Mouse (Mus musculus): ENCODE data around the gene Lrrc28. TPM values are rescaled to one million over a fixed set of nuclear protein-coding genes. Genes with fewer than 3 reads are reported as not detected.

Gene Lrrc28
- total and polyA plus RNA-seq, 2 experiments from 2014 or later = 25.8 to 61.4 TPM

GRCm38 (mm10) chr7:67486417-67486816, 158.7 kb downstream of the Lrrc28 start:
- no peak overlapping the region for H3K27ac ChIP-seq (ENCODE audit: low read depth, low read length)
- H3K36me3 ChIP-seq (ENCODE audit: insufficient read depth, low read length) = no peaks in the 10 kb centered on the region
- TF ChIP-seq CTCF (IDR thresholded peaks at IDR 0.05) = no peak
- no peaks in the 10 kb centered on the region for H3K9me3 ChIP-seq (ENCODE audit: low read length)
- no peak overlapping the region for H3K4me3 ChIP-seq (ENCODE audit: low read depth, low read length)
- 81% methylated on average over 5 of the region's 5 CpGs for WGBS
- H3K9ac ChIP-seq (replicated peaks; ENCODE audit: low read length, poor library complexity, severe bottlenecking) = no peak overlapping the region
- H3K4me1 ChIP-seq (ENCODE audit: insufficient read depth, low read length) = no peaks in the 10 kb centered on the region
- DNase-seq (ENCODE audit: low spot score) = no peak
- H3K27me3 ChIP-seq (ENCODE audit: insufficient read depth, low read length) = no peaks in the 10 kb centered on the region
- ATAC-seq (ENCODE audit: low FRiP score) = no peak
- no peak overlapping the region for H3K4me2 ChIP-seq (ENCODE audit: low read depth, low read length, poor library complexity, severe bottlenecking)

- Histone ChIP-seq H3K4me2 (ENCODE audit: low read depth, low read length, poor library complexity, severe bottlenecking) (no peak overlapping the region), H3K27ac (ENCODE audit: low read depth, low read length) (no peak overlapping the region), H3K4me3 (ENCODE audit: low read depth, low read length) (no peak overlapping the region), H3K36me3 (ENCODE audit: insufficient read depth, low read length) (no peaks in the 10 kb centered on the region), H3K4me1 (ENCODE audit: insufficient read depth, low read length) (no peaks in the 10 kb centered on the region), H3K9me3 (ENCODE audit: low read length) (no peaks in the 10 kb centered on the region), H3K9ac (replicated peaks; ENCODE audit: low read length, poor library complexity, severe bottlenecking) (no peak overlapping the region), H3K27me3 (ENCODE audit: insufficient read depth, low read length) (no peaks in the 10 kb centered on the region)
- 84% methylated on average over 4 of the region's 4 CpGs for WGBS
- no peak for ATAC-seq (ENCODE audit: low FRiP score)
- DNase-seq (ENCODE audit: low spot score) = no peak
- TF ChIP-seq CTCF (IDR thresholded peaks at IDR 0.05) = no peak
Observed at GRCm38 (mm10) chr7:67483698-67484097, 161.4 kb downstream of the Lrrc28 start.

GRCm38 (mm10) chr7:67479576-67480413, 165.3 kb downstream of the Lrrc28 start:
- H3K27me3 ChIP-seq (ENCODE audit: insufficient read depth, low read length) = no peaks in the 10 kb centered on the region
- ATAC-seq (ENCODE audit: low FRiP score) (no peak), DNase-seq (ENCODE audit: low spot score) (no peak)
- H3K9me3 ChIP-seq (ENCODE audit: low read length) = no peaks in the 10 kb centered on the region
- no peak overlapping the region for H3K4me2 ChIP-seq (ENCODE audit: low read depth, low read length, poor library complexity, severe bottlenecking)
- no peaks in the 10 kb centered on the region for H3K4me1 ChIP-seq (ENCODE audit: insufficient read depth, low read length)
- H3K27ac ChIP-seq (ENCODE audit: low read depth, low read length) = no peak overlapping the region
- 86% methylated on average over 17 of the region's 17 CpGs for WGBS
- TF ChIP-seq CTCF (IDR thresholded peaks at IDR 0.05) = no peak
- no peak overlapping the region for H3K4me3 ChIP-seq (ENCODE audit: low read depth, low read length)
- no peak overlapping the region for H3K9ac ChIP-seq (replicated peaks; ENCODE audit: low read length, poor library complexity, severe bottlenecking)
- H3K36me3 ChIP-seq (ENCODE audit: insufficient read depth, low read length) = no peaks in the 10 kb centered on the region

- Histone ChIP-seq H3K4me3 (ENCODE audit: low read depth, low read length) (no peak overlapping the region), H3K4me2 (ENCODE audit: low read depth, low read length, poor library complexity, severe bottlenecking) (no peak overlapping the region), H3K36me3 (ENCODE audit: insufficient read depth, low read length) (no peaks in the 10 kb centered on the region), H3K9ac (replicated peaks; ENCODE audit: low read length, poor library complexity, severe bottlenecking) (no peak overlapping the region), H3K9me3 (ENCODE audit: low read length) (no peaks in the 10 kb centered on the region), H3K27ac (ENCODE audit: low read depth, low read length) (no peak overlapping the region), H3K27me3 (ENCODE audit: insufficient read depth, low read length) (no peaks in the 10 kb centered on the region), H3K4me1 (ENCODE audit: insufficient read depth, low read length) (no peaks in the 10 kb centered on the region)
- no peak for DNase-seq (ENCODE audit: low spot score)
- no peak for ATAC-seq (ENCODE audit: low FRiP score)
- TF ChIP-seq CTCF (IDR thresholded peaks at IDR 0.05) = no peak
- WGBS = 76% methylated on average over 5 of the region's 5 CpGs
Observed at GRCm38 (mm10) chr7:67479168-67479567, 165.9 kb downstream of the Lrrc28 start.

- H3K27ac ChIP-seq (ENCODE audit: low read depth, low read length) = no peak overlapping the region; the same call in 1 of the 2 replicates
- WGBS = 39% methylated on average over 9 of the region's 10 CpGs
- peak; percentile 57 for DNase-seq (ENCODE audit: low spot score)
- no peak; the same call in 1 of the 2 replicates for ATAC-seq (ENCODE audit: low FRiP score)
- no peak overlapping the region for H3K4me2 ChIP-seq (ENCODE audit: low read depth, low read length, poor library complexity, severe bottlenecking)
- no peaks in the 10 kb centered on the region for H3K9me3 ChIP-seq (ENCODE audit: low read length)
- H3K27me3 ChIP-seq (ENCODE audit: insufficient read depth, low read length) = no peaks in the 10 kb centered on the region
- H3K9ac ChIP-seq (replicated peaks; ENCODE audit: low read length, poor library complexity, severe bottlenecking) = no peak overlapping the region
- H3K4me1 ChIP-seq (ENCODE audit: insufficient read depth, low read length) = no peaks in the 10 kb centered on the region
- no peaks in the 10 kb centered on the region for H3K36me3 ChIP-seq (ENCODE audit: insufficient read depth, low read length)
- TF ChIP-seq CTCF (IDR thresholded peaks at IDR 0.05) = no peak
- H3K4me3 ChIP-seq (ENCODE audit: low read depth, low read length) = no peak overlapping the region
Observed at GRCm38 (mm10) chr7:67477996-67478395, 167.1 kb downstream of the Lrrc28 start.

GRCm38 (mm10) chr7:67471295-67471694, 173.8 kb downstream of the Lrrc28 start:
- no peaks in the 10 kb centered on the region for H3K27me3 ChIP-seq (ENCODE audit: insufficient read depth, low read length)
- no peaks in the 10 kb centered on the region for H3K4me1 ChIP-seq (ENCODE audit: insufficient read depth, low read length)
- no peak overlapping the region for H3K4me3 ChIP-seq (ENCODE audit: low read depth, low read length)
- H3K9ac ChIP-seq (replicated peaks; ENCODE audit: low read length, poor library complexity, severe bottlenecking) = no peak overlapping the region
- no peaks in the 10 kb centered on the region for H3K36me3 ChIP-seq (ENCODE audit: insufficient read depth, low read length)
- H3K27ac ChIP-seq (ENCODE audit: low read depth, low read length) = no peak overlapping the region
- WGBS = 69% methylated on average over 11 of the region's 11 CpGs
- no peaks in the 10 kb centered on the region for H3K9me3 ChIP-seq (ENCODE audit: low read length)
- DNase-seq (ENCODE audit: low spot score) (no peak), ATAC-seq (ENCODE audit: low FRiP score) (no peak)
- no peak for TF ChIP-seq CTCF (IDR thresholded peaks at IDR 0.05)
- H3K4me2 ChIP-seq (ENCODE audit: low read depth, low read length, poor library complexity, severe bottlenecking) = no peak overlapping the region
